Mouse (Mus musculus) embryonic facial prominence, embryonic 10.5 days (tissue): ENCODE measurements around the gene Xkr8. TPM values are rescaled to one million over a fixed set of nuclear protein-coding genes. Genes with fewer than 3 reads are reported as not detected.

Experiments used
- DNase-seq: peaks from one replicate; pipeline ENCODE4 v3.0.0-alpha.2; 2017; ENCODE audit warnings: low spot score
- H3K27ac ChIP-seq: fragments of 300-500 bp; sonication (generic); replicated peaks from 2 replicates; pipeline ENCODE4 v1.5.1; 2016; ENCODE audit warnings: mild to moderate bottlenecking
- H3K27me3 ChIP-seq: fragments of 300-500 bp; sonication (generic); replicated peaks from 2 replicates; pipeline ENCODE4 v1.6.1; 2016; ENCODE audit warnings: low read depth, mild to moderate bottlenecking; ENCODE audit not compliant: poor library complexity, severe bottlenecking
- H3K36me3 ChIP-seq: fragments of 300-500 bp; sonication (generic); replicated peaks from 2 replicates; pipeline ENCODE4 v1.6.1; 2016; ENCODE audit warnings: mild to moderate bottlenecking, moderate library complexity
- H3K4me1 ChIP-seq: fragments of 300-500 bp; sonication (generic); 2 replicates; pipeline ENCODE4 v1.6.1; 2016
- H3K4me3 ChIP-seq: fragments of 300-500 bp; sonication (generic); 2 replicates; pipeline ENCODE4 v1.5.1; 2016; ENCODE audit warnings: mild to moderate bottlenecking, moderate library complexity
- H3K9me3 ChIP-seq: fragments of 300-500 bp; sonication (generic); 2 replicates; pipeline ENCODE4 v1.6.1; 2016; ENCODE audit warnings: mild to moderate bottlenecking
- WGBS: fragments of 180-500 bp; shearing (Covaris S2); methylation state at CpG from one replicate; pipeline ENCODE4 v1.1.7; 2016; 5-methylcytosine and 5-hydroxymethylcytosine counted together
- polyA plus RNA-seq: library from polyadenylated mRNA; unstranded; fragments of >200 nt; fragmentation: Nextera tagmentation; extraction: Ambion mirVana; gene quantifications from 2 replicates; pipeline ENCODE4 v1.2.1, GENCODE M21; 2016

Xkr8 gene
- polyA plus RNA-seq, 1 experiment from 2014 or later: 5.7 TPM

DNA sequence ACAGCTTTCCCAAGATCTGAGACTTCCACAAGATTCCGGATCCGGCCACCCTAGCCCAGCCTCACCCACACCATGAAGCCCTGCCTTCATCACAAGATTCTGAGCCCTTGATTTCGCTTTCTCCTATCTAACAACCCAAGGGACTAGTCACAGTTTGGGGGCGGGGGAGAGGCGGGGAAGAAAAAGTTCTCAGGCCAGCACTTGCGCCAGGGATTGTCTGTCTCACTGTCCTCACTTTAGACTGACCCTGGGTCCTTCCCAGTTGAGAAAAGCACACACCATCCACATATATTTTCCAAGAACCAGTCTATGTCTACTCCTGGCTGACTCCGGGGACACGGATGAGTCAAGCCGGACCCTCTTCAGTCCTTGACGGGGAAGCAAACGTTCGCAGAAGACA is 730 bp downstream of the Xkr8 start:
- H3K36me3 ChIP-seq: peaks cover 21% of the 10 kb centered on the region
- no peak for DNase-seq
- H3K9me3 ChIP-seq: no peaks in the 10 kb centered on the region
- peaks cover 20% of the 10 kb centered on the region for H3K4me1 ChIP-seq
- H3K4me3 ChIP-seq: peak overlapping the region; percentile 73
- peak overlapping the region; percentile 61; the same call in 1 of the 2 replicates for H3K27ac ChIP-seq
- 49% methylated on average over 12 of the region's 12 CpGs for WGBS
- H3K27me3 ChIP-seq: no peaks in the 10 kb centered on the region

DNA sequence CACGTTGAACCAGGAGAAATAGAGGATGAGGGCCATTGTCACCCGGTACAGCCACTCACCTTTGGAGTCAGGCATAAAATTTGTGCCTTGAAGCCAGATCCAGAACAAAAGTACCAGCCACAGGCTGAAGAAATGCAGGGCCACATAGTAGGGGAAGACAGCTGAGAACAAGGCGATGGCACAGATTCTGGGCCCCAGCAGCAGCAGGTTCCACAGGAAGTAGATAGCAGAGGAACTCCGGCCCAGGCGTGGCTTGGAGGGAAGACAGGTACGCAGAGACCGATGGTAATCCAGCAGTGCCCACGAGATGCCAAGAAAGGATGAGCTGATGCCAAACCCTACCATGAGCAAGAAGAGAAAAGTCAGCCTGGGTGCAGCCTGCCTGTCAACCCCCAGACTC is 4.1 kb downstream of the Xkr8 start:
- H3K36me3 ChIP-seq: peaks cover 55% of the 10 kb centered on the region
- H3K27ac ChIP-seq: no peak overlapping the region
- H3K27me3 ChIP-seq: no peaks in the 10 kb centered on the region
- H3K4me1 ChIP-seq: peaks cover 12% of the 10 kb centered on the region
- no peaks in the 10 kb centered on the region for H3K9me3 ChIP-seq
- WGBS: 89% methylated on average over 8 of the region's 8 CpGs
- no peak for DNase-seq
- H3K4me3 ChIP-seq: no peak overlapping the region

DNA sequence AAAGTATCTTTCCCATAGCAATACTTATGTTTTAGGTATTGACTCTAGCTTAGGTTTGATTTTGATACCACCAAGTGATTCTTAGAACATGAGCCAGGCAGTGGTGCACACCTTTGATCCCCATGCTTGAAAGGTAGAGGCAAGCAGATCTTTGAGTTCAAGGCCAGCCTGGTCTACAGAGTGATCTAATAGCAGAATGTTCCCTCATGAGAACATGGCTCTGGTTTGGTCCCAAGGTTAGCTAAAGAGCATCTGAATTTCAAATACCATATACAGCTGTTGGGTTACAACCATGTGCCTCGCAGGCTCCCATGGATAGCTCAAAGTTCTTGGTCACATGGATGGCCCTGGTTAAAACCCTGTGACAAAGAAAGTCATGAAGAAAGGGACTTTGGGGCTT is 14.1 kb downstream of the Xkr8 start:
- Histone ChIP-seq H3K9me3 (no peaks in the 10 kb centered on the region), H3K4me3 (no peak overlapping the region), H3K4me1 (no peaks in the 10 kb centered on the region), H3K27me3 (no peaks in the 10 kb centered on the region), H3K27ac (no peak overlapping the region), H3K36me3 (peaks cover 81% of the 10 kb centered on the region)
- no peak for DNase-seq
- WGBS: 98% methylated on average over 1 of the region's 1 CpGs

DNA sequence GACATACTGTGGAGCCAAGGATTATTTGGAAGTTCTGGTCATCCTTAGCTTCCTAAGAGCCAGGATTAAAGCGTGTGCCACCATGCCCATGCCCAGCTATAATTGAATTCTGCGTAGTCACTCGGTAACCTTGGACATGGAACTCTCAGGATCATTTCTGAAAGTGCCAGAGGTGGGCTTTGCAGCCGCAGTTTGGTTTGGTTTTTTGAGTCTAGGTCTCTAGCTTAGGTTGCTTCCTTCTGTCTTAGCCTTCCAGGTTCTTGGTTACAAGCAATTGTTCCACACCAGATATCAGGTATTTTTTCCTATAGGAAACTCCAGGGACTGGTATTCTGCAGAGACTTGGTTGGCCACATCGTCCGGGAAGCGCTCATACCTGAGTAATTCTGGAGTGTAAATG is 19.2 kb downstream of the Xkr8 start:
- DNase-seq: no peak
- H3K9me3 ChIP-seq: no peaks in the 10 kb centered on the region
- H3K4me3 ChIP-seq: no peak overlapping the region
- H3K36me3 ChIP-seq: peaks cover 82% of the 10 kb centered on the region
- no peaks in the 10 kb centered on the region for H3K4me1 ChIP-seq
- WGBS: 95% methylated on average over 7 of the region's 7 CpGs
- no peak overlapping the region for H3K27ac ChIP-seq
- no peaks in the 10 kb centered on the region for H3K27me3 ChIP-seq

DNA sequence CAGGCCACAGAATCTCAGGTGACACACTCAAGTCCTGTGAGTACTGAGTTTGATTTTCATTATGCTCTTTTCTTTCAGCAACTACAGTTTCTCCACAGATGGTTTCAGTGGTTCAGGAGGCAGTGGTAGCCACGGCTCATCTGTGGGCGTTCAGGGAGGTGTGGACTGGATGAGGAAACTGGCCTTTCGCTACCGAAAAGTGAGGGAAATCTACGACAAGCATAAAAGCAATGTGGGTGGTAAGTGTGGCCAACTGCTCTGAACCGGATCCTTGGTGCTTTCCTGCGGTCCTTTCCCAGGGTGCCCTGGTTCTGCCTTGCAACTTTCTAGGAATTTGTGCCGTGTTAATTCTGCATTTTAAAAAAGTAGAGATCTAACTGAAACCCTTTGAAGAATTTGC is 25.5 kb downstream of the Xkr8 start:
- H3K27ac ChIP-seq: no peak overlapping the region
- no peaks in the 10 kb centered on the region for H3K27me3 ChIP-seq
- H3K4me3 ChIP-seq: no peak overlapping the region
- H3K9me3 ChIP-seq: no peaks in the 10 kb centered on the region
- H3K36me3 ChIP-seq: peaks cover 97% of the 10 kb centered on the region
- DNase-seq: no peak
- 96% methylated on average over 8 of the region's 8 CpGs for WGBS
- no peaks in the 10 kb centered on the region for H3K4me1 ChIP-seq

DNA sequence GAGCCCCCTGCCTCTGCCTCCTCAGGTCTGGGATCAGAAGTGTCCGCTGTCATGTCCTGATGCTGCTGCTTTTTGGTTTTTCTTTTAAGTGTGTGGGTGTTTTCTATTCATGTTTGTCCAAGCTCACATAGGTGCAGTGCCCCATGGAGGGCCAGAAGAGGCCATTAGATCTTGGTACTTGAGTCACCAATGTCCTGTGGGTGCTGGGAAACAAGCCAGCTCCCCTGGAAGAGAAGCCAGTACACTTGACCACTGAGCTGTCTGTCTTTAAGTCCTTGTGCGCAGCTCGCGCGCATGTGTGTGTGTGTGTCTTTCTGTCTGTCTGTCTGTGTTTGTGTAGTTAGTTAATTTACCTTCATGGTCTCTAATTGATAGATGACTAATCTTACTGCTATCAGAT is 30.3 kb downstream of the Xkr8 start:
- H3K9me3 ChIP-seq: no peaks in the 10 kb centered on the region
- no peak overlapping the region for H3K4me3 ChIP-seq
- H3K27ac ChIP-seq: no peak overlapping the region
- over 99% methylated on average over 5 of the region's 5 CpGs for WGBS
- peaks cover 98% of the 10 kb centered on the region for H3K36me3 ChIP-seq
- H3K4me1 ChIP-seq: no peaks in the 10 kb centered on the region
- H3K27me3 ChIP-seq: no peaks in the 10 kb centered on the region
- no peak for DNase-seq

DNA sequence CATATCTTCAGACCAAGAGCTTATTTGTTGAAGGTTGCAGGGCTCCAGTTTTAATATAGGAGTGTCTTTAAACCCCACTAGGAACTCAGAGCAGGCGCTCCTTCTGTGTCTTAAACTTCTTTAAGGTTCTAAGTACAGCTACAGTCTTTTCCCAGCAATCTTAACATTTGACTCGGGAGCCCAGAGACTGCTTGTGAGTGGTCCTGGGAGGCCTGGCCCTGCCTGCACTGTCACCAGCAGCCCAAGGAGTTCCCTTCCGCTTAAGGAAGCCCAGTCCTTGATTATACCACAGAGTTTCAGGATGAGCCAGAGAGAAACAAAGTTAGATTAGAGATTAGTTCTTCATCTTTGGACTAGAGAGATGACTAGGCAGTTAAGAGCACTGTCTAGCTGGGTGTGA is 39.0 kb downstream of the Xkr8 start:
- no peak overlapping the region for H3K27ac ChIP-seq
- H3K4me3 ChIP-seq: no peak overlapping the region
- WGBS: 95% methylated on average over 3 of the region's 3 CpGs
- H3K27me3 ChIP-seq: no peaks in the 10 kb centered on the region
- no peaks in the 10 kb centered on the region for H3K9me3 ChIP-seq
- peaks cover 79% of the 10 kb centered on the region for H3K36me3 ChIP-seq
- no peak for DNase-seq
- H3K4me1 ChIP-seq: no peaks in the 10 kb centered on the region

DNA sequence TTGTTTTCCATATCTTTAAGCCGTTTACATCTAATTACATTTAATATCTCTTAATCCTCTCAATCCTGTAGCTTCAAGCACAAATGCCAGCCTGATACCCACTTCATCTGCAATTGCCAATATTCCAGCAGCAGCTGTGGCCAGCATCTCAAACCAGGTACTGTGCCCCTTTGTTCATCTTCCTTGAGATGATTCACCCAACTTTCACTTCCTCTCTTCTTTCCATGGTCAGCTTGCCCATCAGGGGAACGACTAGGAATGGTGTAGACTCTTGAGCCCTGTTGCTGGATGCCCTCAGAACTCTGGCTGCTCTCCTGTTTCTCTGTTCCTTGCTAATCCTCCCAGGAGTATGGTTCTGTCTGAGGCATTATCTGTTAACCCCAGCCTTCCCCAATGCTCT is 42.7 kb downstream of the Xkr8 start:
- no peak overlapping the region for H3K27ac ChIP-seq
- WGBS: 88% methylated on average over 2 of the region's 2 CpGs
- H3K9me3 ChIP-seq: no peaks in the 10 kb centered on the region
- no peaks in the 10 kb centered on the region for H3K27me3 ChIP-seq
- DNase-seq: no peak
- no peaks in the 10 kb centered on the region for H3K4me1 ChIP-seq
- H3K36me3 ChIP-seq: peaks cover 75% of the 10 kb centered on the region
- H3K4me3 ChIP-seq: no peak overlapping the region

DNA sequence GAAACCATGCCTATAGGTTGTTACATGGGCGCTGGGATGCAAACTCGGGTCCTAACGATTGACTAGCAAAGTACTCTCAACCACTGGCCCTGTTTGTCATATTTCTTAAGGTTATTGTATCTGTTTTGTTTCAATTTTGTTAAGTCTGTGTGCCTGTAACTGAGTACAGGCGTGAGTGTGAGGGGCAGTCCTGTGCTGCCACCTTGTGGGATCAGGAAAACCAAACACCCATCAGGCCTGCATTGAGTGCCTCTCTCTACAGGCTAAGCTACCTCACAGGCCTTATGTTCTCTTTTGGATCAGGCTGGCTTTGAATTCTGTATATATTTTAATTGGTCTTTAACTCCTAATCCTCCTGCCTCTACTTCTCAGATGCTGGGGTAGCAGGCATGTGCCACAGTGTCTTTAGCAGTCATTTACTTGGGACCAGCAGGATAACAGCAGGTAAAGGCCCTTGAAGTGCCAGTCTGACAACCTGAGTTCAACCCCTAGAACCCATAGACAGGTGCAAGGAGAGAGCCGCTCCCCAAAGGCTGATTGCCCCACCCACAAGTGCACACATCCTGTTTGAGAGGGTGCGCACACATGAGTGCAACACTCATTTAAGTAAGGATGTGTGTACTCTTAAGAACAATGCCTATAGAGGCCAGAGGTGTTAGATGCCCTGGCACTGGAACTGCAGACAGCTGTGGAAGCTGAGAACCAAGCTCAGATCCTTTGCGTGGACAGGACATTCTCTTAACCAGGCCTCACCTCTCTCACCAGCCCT is 55.4 kb downstream of the Xkr8 start:
- Histone ChIP-seq H3K9me3 (no peaks in the 10 kb centered on the region), H3K27me3 (no peaks in the 10 kb centered on the region), H3K27ac (no peak overlapping the region), H3K4me1 (no peaks in the 10 kb centered on the region), H3K36me3 (peaks cover 85% of the 10 kb centered on the region), H3K4me3 (no peak overlapping the region)
- no peak for DNase-seq
- 85% methylated on average over 7 of the region's 7 CpGs for WGBS

Other genes starting within 250 kb of the Xkr8 start
- gene Sesn2, start 222.0 kb downstream of the Xkr8 start, polyA plus RNA-seq: 12.3 and 13.3 TPM in 2 replicates
- gene Atpif1, start 198.9 kb downstream of the Xkr8 start, polyA plus RNA-seq: 1,009 and 1,074 TPM in 2 replicates
- 222 TPM in 2 replicates for gene Dnajc8, start 197.0 kb downstream of the Xkr8 start, polyA plus RNA-seq
- 0.28 and 0.44 TPM in 2 replicates for gene Ptafr, start 168.5 kb downstream of the Xkr8 start, polyA plus RNA-seq
- 36.2 and 39.9 TPM in 2 replicates for gene Eya3, start 93.6 kb downstream of the Xkr8 start, polyA plus RNA-seq
- gene Smpdl3b, start 24.7 kb upstream of the Xkr8 start, polyA plus RNA-seq: 4.3 and 4.4 TPM in 2 replicates
- 173 and 192 TPM in 2 replicates for gene Rpa2, start 35.8 kb upstream of the Xkr8 start, polyA plus RNA-seq
- 0.69 and 0.80 TPM in 2 replicates for gene Themis2, start 63.8 kb upstream of the Xkr8 start, polyA plus RNA-seq
- 80.3 and 81.8 TPM in 2 replicates for gene Ppp1r8, start 110.6 kb upstream of the Xkr8 start, polyA plus RNA-seq
- 53.5 and 58.7 TPM in 2 replicates for gene Stx12, start 152.0 kb upstream of the Xkr8 start, polyA plus RNA-seq
- gene Fam76a, start 190.0 kb upstream of the Xkr8 start, polyA plus RNA-seq: 31.0 and 32.1 TPM in 2 replicates
- gene Fgr, start 241.5 kb upstream of the Xkr8 start, polyA plus RNA-seq: 0.16 and 0.21 TPM in 2 replicates